Mouse (Mus musculus) stomach, adult 2 months (tissue): ENCODE data around the gene Osbpl9. TPM values are rescaled to one million over a fixed set of nuclear protein-coding genes. Genes with fewer than 3 reads are reported as not detected.

Source experiments
- polyA plus RNA-seq: library from polyadenylated mRNA; depleted of rRNA; stranded (reverse); fragments of >200 nt; gene quantifications from 2 replicates; pipeline ENCODE4 v1.2.3, GENCODE M21; 2012; rRNA removed

The Osbpl9 gene
- polyA plus RNA-seq, result 13.6 and 18.0 TPM in 2 replicates

GRCm38 (mm10) chr4:109201582-109202424 lies at the start of gene Osbpl9:
Gene Osbpl9, minus strand, starts transcription at chr4:109202272.

GRCm38 (mm10) chr4:109234185-109234584 lies 32.1 kb upstream of the Osbpl9 start, which contains the start of gene Calr4:
Gene Calr4, plus strand, starts transcription at chr4:109234485.

Other genes with a start within 250 kb of the Osbpl9 start
- gene Nrd1, start 201.6 kb downstream of the Osbpl9 start, polyA plus RNA-seq, result 3.8 and 5.2 TPM in 2 replicates
- not detected in 2 replicates for gene Calr4, start 32.2 kb upstream of the Osbpl9 start, polyA plus RNA-seq
- gene Eps15, start 78.0 kb upstream of the Osbpl9 start, polyA plus RNA-seq, result 0.89 and 1.8 TPM in 2 replicates
- 45.0 and 48.0 TPM in 2 replicates for gene Ttc39a, start 204.4 kb upstream of the Osbpl9 start, polyA plus RNA-seq